Mouse (Mus musculus): Measurements from ENCODE around the gene Atf2.

GRCm38 (mm10) chr2:73807609-73808008 lies 84.8 kb downstream of the Atf2 start:
- TF ChIP-seq CTCF (IDR thresholded peaks at IDR 0.05) (no peak), EP300 (IDR thresholded peaks at IDR 0.05) (no peak)
